Mouse (Mus musculus): ENCODE measurements around the gene Pdgfra. TPM values are rescaled to one million over a fixed set of nuclear protein-coding genes. Genes with fewer than 3 reads are reported as not detected.

The Pdgfra gene
- total and polyA plus RNA-seq, 3 experiments: 0.60 TPM; not detected in 2

DNA sequence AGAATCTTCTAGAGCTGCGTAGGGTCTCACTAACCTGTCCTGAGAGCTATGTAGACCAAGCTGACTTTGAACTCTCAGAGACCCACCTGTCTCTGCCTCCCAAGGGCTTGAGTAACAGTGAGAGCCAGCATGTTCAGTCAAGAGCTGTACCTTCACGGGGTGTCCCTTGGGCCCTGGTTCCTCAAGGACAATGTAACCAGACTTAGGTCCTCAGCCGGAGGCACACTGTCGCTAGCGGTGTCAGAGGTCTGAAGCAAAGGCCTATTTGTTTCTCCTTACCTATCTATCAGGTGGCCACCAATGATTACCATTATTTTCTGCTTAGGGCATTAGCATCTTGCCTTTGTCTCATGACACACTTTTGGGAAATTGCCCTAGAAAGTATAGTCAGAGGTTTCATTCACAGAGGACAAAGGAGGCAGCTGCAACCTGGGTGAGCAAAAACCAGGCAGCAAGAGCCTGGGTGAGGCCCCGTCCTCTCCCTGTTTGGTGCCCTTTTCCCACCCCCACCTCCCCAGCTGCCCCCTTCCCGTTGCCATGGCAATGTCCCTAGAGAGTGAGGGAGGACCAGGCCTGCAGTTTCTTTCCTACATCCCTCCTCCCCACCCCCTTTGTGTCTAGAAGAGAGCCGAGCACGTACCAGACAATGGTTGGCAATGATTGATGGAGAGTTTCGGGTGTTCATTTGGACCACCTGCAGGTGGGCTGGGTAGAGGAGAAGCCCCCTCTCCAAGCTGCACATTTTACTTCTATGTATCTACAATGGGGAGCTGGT, 70.6 kb downstream of the Pdgfra start:
- peaks cover 11% of the 10 kb centered on the region for H3K4me1 ChIP-seq (ENCODE audit: insufficient read depth, low read depth, low read length)
- TF ChIP-seq CTCF (IDR thresholded peaks at IDR 0.05; ENCODE audit: low read depth, low read length) (no peak), GATA2 (IDR thresholded peaks at IDR 0.05; ENCODE audit: borderline replicate concordance, low read depth, low read length) (no peak), TAL1 (conservative IDR thresholded peaks at IDR 0.05; ENCODE audit: low read depth, low read length) (no peak), GATA1 (IDR thresholded peaks at IDR 0.05; ENCODE audit: borderline replicate concordance, low read length) (no peak), POLR2AphosphoS5 (IDR thresholded peaks at IDR 0.05; ENCODE audit: insufficient replicate concordance, low read depth, low read length) (no peak)
- DNase-seq (ENCODE audit: low spot score) (no peak), ATAC-seq (ENCODE audit: extremely low read depth, insufficient number of reproducible peaks, low FRiP score, poor library complexity, severe bottlenecking) (no peak)
- H3K4me3 ChIP-seq (ENCODE audit: low read depth, low read length): no peak overlapping the region
- peaks cover 43% of the 10 kb centered on the region for H3K27me3 ChIP-seq (ENCODE audit: insufficient read depth, low read length)
- H3K36me3 ChIP-seq (replicated peaks): no peaks in the 10 kb centered on the region
- no peaks in the 10 kb centered on the region for H3K9me3 ChIP-seq (replicated peaks)

DNA sequence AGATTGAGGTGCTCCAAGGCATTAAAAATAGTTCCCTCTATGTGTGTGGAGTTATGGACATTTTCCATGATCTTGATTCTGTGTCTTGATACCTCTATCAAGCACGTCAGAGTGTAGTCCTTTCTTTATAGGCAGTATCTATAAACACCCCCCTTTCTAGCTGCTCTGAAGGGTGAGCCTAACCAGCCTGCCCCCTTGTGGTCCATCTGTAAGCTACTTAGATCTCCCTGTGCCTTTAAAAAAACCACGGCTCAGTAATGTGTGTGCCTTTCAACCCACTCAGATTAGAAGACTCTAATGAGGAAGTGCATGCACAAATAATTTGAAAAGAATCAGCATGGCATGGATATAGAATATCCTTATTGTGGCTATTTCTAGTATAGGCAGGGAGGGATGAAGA, 86.3 kb downstream of the Pdgfra start:
- ATAC-seq (ENCODE audit: extremely low read depth, insufficient number of reproducible peaks, low FRiP score, poor library complexity, severe bottlenecking) (no peak), DNase-seq (ENCODE audit: low spot score) (no peak)
- H3K27me3 ChIP-seq (ENCODE audit: insufficient read depth, low read length): peaks cover 6% of the 10 kb centered on the region; the same call in 1 of the 2 replicates
- H3K4me1 ChIP-seq (ENCODE audit: insufficient read depth, low read depth, low read length): peaks cover 9% of the 10 kb centered on the region
- no peaks in the 10 kb centered on the region for H3K36me3 ChIP-seq (replicated peaks)
- TF ChIP-seq TAL1 (conservative IDR thresholded peaks at IDR 0.05; ENCODE audit: low read depth, low read length) (no peak), CTCF (IDR thresholded peaks at IDR 0.05; ENCODE audit: low read depth, low read length) (no peak), POLR2AphosphoS5 (IDR thresholded peaks at IDR 0.05; ENCODE audit: insufficient replicate concordance, low read depth, low read length) (no peak), GATA2 (IDR thresholded peaks at IDR 0.05; ENCODE audit: borderline replicate concordance, low read depth, low read length) (no peak), GATA1 (IDR thresholded peaks at IDR 0.05; ENCODE audit: borderline replicate concordance, low read length) (no peak)
- H3K4me3 ChIP-seq (ENCODE audit: low read depth, low read length): no peak overlapping the region
- H3K9me3 ChIP-seq (replicated peaks): no peaks in the 10 kb centered on the region

DNA sequence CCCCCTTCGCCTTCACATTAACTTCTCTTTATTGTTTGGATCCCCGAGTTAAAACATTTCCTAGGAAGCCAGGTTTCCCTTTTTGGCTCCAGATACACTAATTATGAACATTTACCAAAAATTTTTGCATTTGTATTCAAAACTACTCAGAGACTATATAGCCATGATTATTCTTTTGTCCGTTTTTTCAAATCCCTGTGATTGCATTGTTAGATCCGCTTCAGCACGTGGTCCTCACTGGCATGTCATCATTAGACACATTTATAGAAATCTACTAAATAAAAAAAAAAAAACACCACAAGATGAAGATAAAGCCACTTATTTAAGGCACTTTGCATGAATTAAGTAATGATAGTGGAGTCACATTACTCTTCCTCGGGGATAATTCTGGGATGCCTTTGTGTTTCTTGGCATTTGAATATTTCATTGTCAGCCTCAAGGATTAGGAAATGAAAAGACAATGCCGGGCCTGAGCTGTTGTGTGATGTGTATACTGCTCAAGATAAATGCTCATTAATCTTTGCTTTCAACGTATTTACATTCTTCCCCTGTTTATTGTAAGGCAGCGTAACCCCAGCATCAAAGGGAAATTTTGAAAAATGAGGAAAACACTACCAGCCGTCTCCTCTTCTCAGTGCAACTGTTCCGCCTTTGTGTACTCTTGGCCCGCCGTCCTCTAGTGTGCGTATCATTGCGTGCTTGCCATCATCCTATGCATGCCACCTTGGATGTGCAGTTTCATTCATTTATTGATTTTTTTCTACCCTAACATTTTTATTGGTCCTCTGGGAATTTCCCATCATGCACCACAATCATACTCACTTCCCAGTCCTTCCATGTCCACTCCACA, 87.1 kb downstream of the Pdgfra start:
- H3K4me3 ChIP-seq (ENCODE audit: low read depth, low read length): no peak overlapping the region
- peaks cover 6% of the 10 kb centered on the region; the same call in 1 of the 2 replicates for H3K27me3 ChIP-seq (ENCODE audit: insufficient read depth, low read length)
- TF ChIP-seq GATA2 (IDR thresholded peaks at IDR 0.05; ENCODE audit: borderline replicate concordance, low read depth, low read length) (no peak), TAL1 (conservative IDR thresholded peaks at IDR 0.05; ENCODE audit: low read depth, low read length) (no peak), POLR2AphosphoS5 (IDR thresholded peaks at IDR 0.05; ENCODE audit: insufficient replicate concordance, low read depth, low read length) (no peak), GATA1 (IDR thresholded peaks at IDR 0.05; ENCODE audit: borderline replicate concordance, low read length) (no peak)
- no peaks in the 10 kb centered on the region for H3K36me3 ChIP-seq (replicated peaks)
- no peak for ATAC-seq (ENCODE audit: extremely low read depth, insufficient number of reproducible peaks, low FRiP score, poor library complexity, severe bottlenecking)
- no peaks in the 10 kb centered on the region for H3K9me3 ChIP-seq (replicated peaks)
- no peak for DNase-seq (ENCODE audit: low spot score)
- H3K4me1 ChIP-seq (ENCODE audit: insufficient read depth, low read depth, low read length): peaks cover 9% of the 10 kb centered on the region

DNA sequence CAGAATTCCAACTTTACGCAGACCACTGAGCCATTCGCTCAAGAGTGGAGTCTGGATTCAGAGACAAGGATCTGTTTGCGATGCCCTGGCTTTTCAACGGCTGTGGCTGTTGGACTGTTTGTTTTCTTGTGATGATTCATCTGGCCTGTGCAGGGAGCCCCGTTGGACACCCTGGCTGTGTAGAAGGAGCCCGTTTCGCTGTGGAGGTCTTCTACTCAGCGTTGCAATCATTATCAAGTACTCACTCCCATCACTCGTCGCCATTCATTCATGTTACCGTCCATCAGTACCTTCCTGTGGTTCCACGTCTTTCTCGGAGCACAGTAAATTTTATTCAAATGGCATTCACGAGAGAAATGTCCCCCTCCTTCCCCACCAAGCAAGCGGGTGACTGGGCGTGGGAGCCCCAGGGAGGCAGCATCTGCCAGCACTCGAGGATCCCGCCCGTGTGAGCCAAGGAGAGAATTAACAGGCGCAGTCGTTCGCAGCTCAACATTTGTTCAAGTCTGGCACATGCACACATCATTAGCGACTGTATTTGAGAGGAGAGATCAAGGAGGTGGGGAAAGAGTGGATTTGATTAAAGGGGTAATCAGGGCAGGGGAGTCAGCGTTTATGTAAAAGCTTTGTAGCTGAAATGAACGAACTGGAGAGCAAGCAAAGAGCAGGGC, 95.1 kb downstream of the Pdgfra start:
- H3K9me3 ChIP-seq (replicated peaks): no peaks in the 10 kb centered on the region
- no peak overlapping the region for H3K4me3 ChIP-seq (ENCODE audit: low read depth, low read length)
- ATAC-seq (ENCODE audit: extremely low read depth, insufficient number of reproducible peaks, low FRiP score, poor library complexity, severe bottlenecking) (no peak), DNase-seq (ENCODE audit: low spot score) (no peak)
- H3K36me3 ChIP-seq (replicated peaks): no peaks in the 10 kb centered on the region
- no peak for TF ChIP-seq CTCF (IDR thresholded peaks at IDR 0.05; ENCODE audit: low read depth, low read length)
- TF ChIP-seq TAL1 (conservative IDR thresholded peaks at IDR 0.05; ENCODE audit: low read depth, low read length): no peak
- TF ChIP-seq GATA2 (IDR thresholded peaks at IDR 0.05; ENCODE audit: borderline replicate concordance, low read depth, low read length): no peak
- TF ChIP-seq GATA1 (IDR thresholded peaks at IDR 0.05; ENCODE audit: borderline replicate concordance, low read length): no peak
- H3K4me1 ChIP-seq (ENCODE audit: insufficient read depth, low read depth, low read length): no peaks in the 10 kb centered on the region; the same call in 1 of the 2 replicates
- peaks cover 52% of the 10 kb centered on the region for H3K27me3 ChIP-seq (ENCODE audit: insufficient read depth, low read length)

Other genes starting within 250 kb of the Pdgfra start
- 57.4 and 63.0 TPM in 2 replicates for gene Chic2, start 107.5 kb upstream of the Pdgfra start, total RNA-seq (2014; fragmentation: Nextera tagmentation)
- 64.3 and 69.3 TPM in 2 replicates for gene Chic2, start 107.5 kb upstream of the Pdgfra start, total RNA-seq (2017)
- 24.6 and 32.0 TPM in 2 replicates for gene Chic2, start 107.5 kb upstream of the Pdgfra start, polyA plus RNA-seq (2012)
- not detected in 2 replicates for gene Gsx2, start 76.7 kb upstream of the Pdgfra start, total RNA-seq (2014; fragmentation: Nextera tagmentation)
- gene Gsx2, start 76.7 kb upstream of the Pdgfra start, total RNA-seq (2017): not detected in 2 replicates
- not detected in 2 replicates for gene Gsx2, start 76.7 kb upstream of the Pdgfra start, polyA plus RNA-seq (2012)

All from G1E (cell line).